Mouse (Mus musculus): ENCODE results near the gene Sorl1. TPM values are rescaled to one million over a fixed set of nuclear protein-coding genes. Genes with fewer than 3 reads are reported as not detected.

Gene Sorl1
- total RNA-seq, 1 experiment from 2014 or later, result 20.9 TPM

GRCm38 (mm10) chr9:42122441-42122840 is 1.7 kb downstream of the Sorl1 start:
- DNase-seq, result no peak

GRCm38 (mm10) chr9:42121631-42122354 is 2.3 kb downstream of the Sorl1 start:
- DNase-seq, result no peak

- DNase-seq, result no peak
These were observed 7.6 kb downstream of the Sorl1 start for GRCm38 (mm10) chr9:42116418-42117056.

GRCm38 (mm10) chr9:42115078-42115477 is 9.0 kb downstream of the Sorl1 start:
- DNase-seq, result no peak

GRCm38 (mm10) chr9:42113316-42113715 is 10.8 kb downstream of the Sorl1 start:
- DNase-seq, result no peak

- no peak for DNase-seq
These were observed 11.4 kb downstream of the Sorl1 start for GRCm38 (mm10) chr9:42112691-42113090.

- no peak for DNase-seq
These were observed 12.8 kb downstream of the Sorl1 start for GRCm38 (mm10) chr9:42111256-42111655.

GRCm38 (mm10) chr9:42109837-42110451 is 14.2 kb downstream of the Sorl1 start:
- DNase-seq, result peak; percentile 86

- DNase-seq, result no peak
These were observed 15.0 kb downstream of the Sorl1 start for GRCm38 (mm10) chr9:42109131-42109530.

GRCm38 (mm10) chr9:42108369-42108951 is 15.6 kb downstream of the Sorl1 start:
- peak; percentile 56 for DNase-seq

- no peak for DNase-seq
These were observed 17.0 kb downstream of the Sorl1 start for GRCm38 (mm10) chr9:42107062-42107461.

GRCm38 (mm10) chr9:42106305-42106704 is 17.8 kb downstream of the Sorl1 start:
- no peak for DNase-seq

GRCm38 (mm10) chr9:42103546-42103945 is 20.6 kb downstream of the Sorl1 start:
- DNase-seq, result no peak

- no peak for DNase-seq
These were observed 22.1 kb downstream of the Sorl1 start for GRCm38 (mm10) chr9:42102013-42102412.

GRCm38 (mm10) chr9:42101266-42101665 is 22.8 kb downstream of the Sorl1 start:
- DNase-seq, result no peak

- no peak for DNase-seq
These were observed 23.4 kb downstream of the Sorl1 start for GRCm38 (mm10) chr9:42100618-42101210.

- no peak for DNase-seq
These were observed 25.5 kb downstream of the Sorl1 start for GRCm38 (mm10) chr9:42098474-42099121.

GRCm38 (mm10) chr9:42097731-42098473 is 26.2 kb downstream of the Sorl1 start:
- no peak for DNase-seq

GRCm38 (mm10) chr9:42097006-42097730 is 26.9 kb downstream of the Sorl1 start:
- DNase-seq, result no peak

- DNase-seq, result peak; percentile 84
These were observed 29.3 kb downstream of the Sorl1 start for GRCm38 (mm10) chr9:42094752-42095151.
